Mouse (Mus musculus) bone marrow, adult 2 months (tissue): ENCODE data around the gene Ubac1. TPM values are rescaled to one million over a fixed set of nuclear protein-coding genes. Genes with fewer than 3 reads are reported as not detected.
A peak's percentile ranks its signal among the peaks of the same experiment; 100 is the strongest.

Experiments used
- H3K27ac ChIP-seq: fragments of 200-500 bp; 2 replicates; pipeline ENCODE4 v1.5.1; 2012; ENCODE audit warnings: low read depth, mild to moderate bottlenecking, control low read depth, inconsistent platforms, low read length; ENCODE audit not compliant: control insufficient read depth, poor library complexity, insufficient read depth
- H3K4me1 ChIP-seq: fragments of 200-500 bp; 2 replicates; pipeline ENCODE4 v1.6.1; 2011; ENCODE audit warnings: low read length; ENCODE audit not compliant: control insufficient read depth, insufficient read depth
- H3K4me3 ChIP-seq: fragments of 200-500 bp; replicated peaks from 2 replicates; pipeline ENCODE3; 2011; ENCODE audit warnings: mild to moderate bottlenecking, low read depth, low read length, control low read depth; ENCODE audit not compliant: control insufficient read depth
- CTCF ChIP-seq: fragments of 200-500 bp; IDR thresholded peaks from 2 replicates; pipeline ENCODE4 v1.5.1; 2011; ENCODE audit warnings: low read length, control low read depth; ENCODE audit not compliant: control insufficient read depth, insufficient read depth
- POLR2A ChIP-seq: fragments of 200-500 bp; IDR thresholded peaks from 2 replicates; pipeline ENCODE4 v1.6.1; 2011; ENCODE audit warnings: low read depth, mild to moderate bottlenecking, control low read depth, low read length, borderline replicate concordance; ENCODE audit not compliant: control insufficient read depth
- WGBS: fragments of 180-500 bp; shearing (Covaris S2); methylation state at CpG from one replicate; pipeline ENCODE4 v1.1.7; 2018; 5-methylcytosine and 5-hydroxymethylcytosine counted together
- polyA plus RNA-seq: library from polyadenylated mRNA; stranded (reverse); fragments of >200 nt; gene quantifications from 2 replicates; pipeline ENCODE4 v1.2.4, GENCODE M21; 2011; ENCODE audit warnings: low replicate concordance; ENCODE audit not compliant: missing spikeins, insufficient read depth, insufficient read length

Ubac1 gene
- polyA plus RNA-seq, 1 experiment = 452 TPM

DNA sequence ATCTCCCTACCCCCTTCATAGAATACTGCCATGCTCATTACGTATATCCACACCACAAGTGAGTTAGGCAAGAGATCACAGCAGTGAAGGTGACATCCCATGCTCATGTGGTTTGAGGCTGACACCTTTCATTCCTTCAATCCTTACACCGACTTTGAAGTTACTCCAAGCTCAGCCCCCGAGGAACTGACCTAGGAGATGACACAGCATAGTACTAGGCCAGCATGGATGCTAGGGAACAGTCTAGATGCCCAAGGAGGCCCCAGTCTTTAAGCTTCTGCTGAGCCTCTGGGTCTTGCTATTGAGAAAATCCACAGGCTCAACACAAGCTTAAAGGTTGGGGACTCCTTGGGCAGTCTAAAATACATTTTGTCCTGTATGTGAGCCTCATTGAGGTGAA is 1.6 kb downstream of the Ubac1 start:
- H3K27ac ChIP-seq = peak overlapping the region; percentile 40

DNA sequence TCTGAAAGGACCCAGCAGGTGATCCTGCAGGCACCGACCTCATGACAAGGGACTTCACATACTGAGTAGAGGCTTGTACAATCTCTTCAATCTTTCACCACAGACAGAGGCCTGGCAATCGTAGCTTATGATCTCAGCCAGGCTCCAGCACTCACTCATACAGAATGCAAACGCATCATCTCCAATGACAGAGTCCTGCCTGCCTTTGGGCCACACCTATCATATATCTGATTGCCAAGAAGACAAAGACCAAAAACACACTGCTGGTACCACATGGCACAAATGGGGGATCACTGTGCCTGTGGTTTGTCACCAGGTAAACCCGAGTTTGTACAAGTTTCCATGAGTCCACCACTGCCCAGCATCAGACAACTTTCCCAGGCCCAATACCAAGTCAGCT is 4.2 kb downstream of the Ubac1 start:
- Histone ChIP-seq H3K4me3 (peak overlapping the region; percentile 29), H3K4me1 (no peaks in the 10 kb centered on the region; the same call in 1 of the 2 replicates), H3K27ac (peak overlapping the region; percentile 65)
- TF ChIP-seq CTCF (no peak), POLR2A (no peak)
- 64% methylated on average over 4 of the region's 4 CpGs for WGBS

More for the DNA sequence above, 1.6 kb downstream of the Ubac1 start:
- WGBS = 43% methylated on average over 3 of the region's 3 CpGs
- Histone ChIP-seq H3K4me1 (no peaks in the 10 kb centered on the region; the same call in 1 of the 2 replicates), H3K4me3 (peak overlapping the region; percentile 97)
- TF ChIP-seq POLR2A (no peak), CTCF (no peak)

DNA sequence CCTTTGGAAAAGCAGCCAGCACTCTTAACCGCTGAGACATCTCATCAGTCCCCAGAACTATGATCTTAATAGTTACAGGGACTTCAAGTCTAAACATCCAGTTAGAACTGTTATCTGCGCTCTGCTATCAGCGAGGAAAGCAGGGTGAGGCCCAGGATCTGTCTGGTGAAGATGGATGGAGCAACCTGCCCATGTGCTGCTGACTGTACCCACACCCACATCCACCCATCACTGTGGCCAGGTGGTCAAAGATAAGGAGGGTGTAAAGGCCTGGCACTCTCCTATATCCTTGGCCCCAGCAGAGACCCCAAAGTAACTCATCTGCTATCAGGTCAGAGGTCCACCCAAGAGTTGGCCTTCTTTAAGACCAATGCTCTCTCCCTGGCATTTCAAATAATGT is 7.9 kb downstream of the Ubac1 start:
- peak overlapping the region; percentile 27 for H3K4me3 ChIP-seq
- no peaks in the 10 kb centered on the region; the same call in 1 of the 2 replicates for H3K4me1 ChIP-seq
- 53% methylated on average over 3 of the region's 3 CpGs for WGBS
- TF ChIP-seq POLR2A (no peak), CTCF (no peak)
- H3K27ac ChIP-seq = peak overlapping the region; percentile 69; the same call in 1 of the 2 replicates

DNA sequence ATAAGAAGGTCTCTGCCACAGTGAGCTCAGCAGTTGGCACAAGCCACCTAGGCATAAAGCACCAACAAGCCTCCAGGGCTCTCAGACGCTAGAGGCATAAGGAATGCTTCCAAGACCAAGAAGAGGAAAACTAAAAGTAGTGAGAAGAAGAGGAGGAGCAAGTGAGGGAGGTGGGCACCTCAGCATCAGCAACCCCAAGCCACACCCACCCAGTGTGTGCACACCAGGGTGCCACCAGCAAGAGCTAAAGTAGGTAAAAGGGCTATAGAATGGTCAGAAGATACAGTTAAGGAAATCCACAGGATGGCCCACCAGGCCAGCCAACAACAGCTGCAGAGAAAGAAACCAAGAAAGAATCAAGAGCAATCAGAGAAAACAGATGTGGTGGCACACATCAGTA is 10.1 kb downstream of the Ubac1 start:
- H3K4me1 ChIP-seq = no peaks in the 10 kb centered on the region; the same call in 1 of the 2 replicates
- 72% methylated on average over 1 of the region's 1 CpGs for WGBS
- peak overlapping the region; percentile 38 for H3K27ac ChIP-seq
- peak overlapping the region; percentile 77 for H3K4me3 ChIP-seq
- no peak for TF ChIP-seq CTCF
- no peak for TF ChIP-seq POLR2A

DNA sequence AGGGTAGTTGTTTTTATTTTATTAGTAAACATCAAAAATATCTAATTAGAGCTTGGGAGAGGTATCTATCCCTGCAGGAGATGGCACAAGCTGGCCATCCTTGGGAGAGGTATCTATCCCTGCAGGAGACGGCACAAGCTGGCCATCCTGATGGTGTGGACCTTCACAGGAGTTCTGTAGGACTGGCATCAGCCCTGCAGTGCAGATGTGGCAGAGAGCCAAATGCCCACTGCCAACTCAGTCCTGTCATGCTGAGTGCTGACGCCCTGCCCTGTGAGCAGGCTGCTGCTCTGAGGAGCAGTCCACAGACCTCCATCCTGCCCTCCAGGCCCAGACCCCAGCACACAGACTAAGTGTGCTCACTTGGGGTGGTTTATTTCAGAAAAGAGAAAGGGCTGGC is 19.5 kb downstream of the Ubac1 start:
- H3K27ac ChIP-seq = no peak overlapping the region
- no peaks in the 10 kb centered on the region for H3K4me1 ChIP-seq
- H3K4me3 ChIP-seq = no peak overlapping the region
- WGBS = 90% methylated on average over 2 of the region's 2 CpGs
- TF ChIP-seq CTCF (no peak), POLR2A (0 out of 2 replicates have a peak, but pooled peaks have one; percentile 4)

DNA sequence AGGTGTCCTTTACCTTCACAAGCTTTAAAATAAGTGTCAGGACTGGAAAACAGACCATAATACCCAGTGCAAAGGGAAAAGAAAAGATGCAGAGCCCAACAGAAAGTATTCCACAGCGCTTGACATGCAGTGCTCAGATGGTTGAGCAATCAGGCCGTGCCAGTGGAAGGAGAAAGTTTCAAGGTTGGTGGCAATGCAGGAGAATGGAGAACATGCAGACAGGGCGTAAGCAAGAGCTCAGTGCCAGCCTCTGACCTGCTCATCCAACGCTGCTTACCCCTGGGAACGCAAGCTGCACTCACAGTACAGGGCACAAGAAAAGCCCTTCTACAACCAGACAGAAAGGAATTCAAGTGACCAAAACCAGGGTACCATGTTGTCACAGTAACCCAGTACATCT is 20.4 kb downstream of the Ubac1 start:
- TF ChIP-seq POLR2A (no peak), CTCF (no peak)
- Histone ChIP-seq H3K4me1 (no peaks in the 10 kb centered on the region), H3K27ac (no peak overlapping the region), H3K4me3 (no peak overlapping the region)
- 93% methylated on average over 5 of the region's 5 CpGs for WGBS

DNA sequence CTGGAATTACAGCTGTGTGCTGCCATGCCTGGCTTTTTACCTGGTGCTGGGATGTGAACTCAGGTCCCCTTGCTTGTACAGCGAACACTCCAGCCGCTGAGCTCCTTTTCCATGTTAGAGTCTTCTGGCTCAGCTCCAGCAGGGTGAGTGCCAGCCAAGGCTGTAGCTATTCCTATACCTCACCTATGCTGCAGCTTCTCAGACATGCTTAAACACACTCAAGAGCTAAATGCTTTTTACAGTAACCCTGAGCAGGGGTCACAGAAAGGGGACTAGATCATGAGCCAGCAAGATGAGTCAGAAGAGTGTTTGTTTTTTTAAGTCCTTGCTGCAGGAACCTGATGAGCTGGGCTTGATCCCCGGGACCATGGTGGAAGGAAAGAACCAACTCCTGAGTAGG is 23.8 kb downstream of the Ubac1 start:
- TF ChIP-seq CTCF (no peak), POLR2A (no peak)
- H3K4me1 ChIP-seq = no peaks in the 10 kb centered on the region
- no peak overlapping the region for H3K4me3 ChIP-seq
- WGBS = 94% methylated on average over 3 of the region's 3 CpGs
- no peak overlapping the region for H3K27ac ChIP-seq

DNA sequence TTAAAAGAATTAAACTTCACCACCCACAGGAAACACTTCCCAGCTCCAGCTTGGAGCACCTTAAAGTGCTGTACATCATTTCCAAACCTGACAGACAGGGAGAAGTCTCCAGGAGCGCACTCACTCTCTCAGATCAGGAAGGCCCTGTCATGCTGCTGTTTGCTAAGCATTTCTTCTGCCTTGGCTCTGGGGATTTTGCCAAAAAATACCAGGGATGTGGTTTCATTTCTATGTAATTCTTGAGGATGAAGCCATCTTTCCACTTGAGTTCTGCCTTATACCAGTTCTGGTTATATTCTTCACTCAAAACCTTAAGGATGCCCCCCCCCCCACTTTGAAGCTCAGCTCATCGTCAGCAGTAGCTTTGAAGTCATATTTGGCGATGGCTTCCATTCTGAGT is 26.8 kb downstream of the Ubac1 start:
- WGBS = 86% methylated on average over 3 of the region's 3 CpGs

DNA sequence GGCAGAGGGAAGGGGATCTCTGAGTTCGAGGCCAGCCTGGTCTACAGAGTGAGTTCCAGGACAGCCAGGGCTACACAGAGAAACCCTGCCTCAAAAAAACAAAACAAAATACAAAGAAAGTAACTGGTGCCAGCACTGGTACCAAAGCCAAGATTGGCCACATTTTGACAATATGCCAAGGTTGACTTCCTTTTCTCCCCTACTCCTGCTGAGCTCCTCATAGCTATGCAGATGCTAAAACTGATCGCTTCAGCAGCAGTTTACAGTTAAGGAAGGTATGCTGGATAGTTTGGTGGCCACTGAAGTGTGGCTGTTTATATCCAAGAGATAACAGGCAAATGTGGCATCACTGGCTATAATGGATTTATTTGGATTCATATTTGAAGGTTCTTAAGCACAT is 29.3 kb downstream of the Ubac1 start:
- no peak overlapping the region for H3K27ac ChIP-seq

More for the DNA sequence above, 26.8 kb downstream of the Ubac1 start:
- H3K4me1 ChIP-seq = no peaks in the 10 kb centered on the region
- H3K4me3 ChIP-seq = no peak overlapping the region
- H3K27ac ChIP-seq = no peak overlapping the region
- no peak for TF ChIP-seq POLR2A
- no peak for TF ChIP-seq CTCF

More for the DNA sequence above, 29.3 kb downstream of the Ubac1 start:
- no peak for TF ChIP-seq CTCF
- TF ChIP-seq POLR2A = no peak
- WGBS = 21% methylated on average over 2 of the region's 2 CpGs
- Histone ChIP-seq H3K4me3 (no peak overlapping the region), H3K4me1 (no peaks in the 10 kb centered on the region; the same call in 1 of the 2 replicates)
